8 mouse cellular contexts compared by ENCODE assay signal in genomic region chr15:82898141-82898739, GRCm38 (mm10).
A peak's percentile ranks its signal among the peaks of the same experiment; 100 is the strongest.
DNase-seq lines count a peak whose midpoint lies in the region; ATAC-seq and TF ChIP-seq lines count a peak whose summit lies in the region.

No protein-coding gene starts in this region.

- ATAC-seq in lung, postnatal 0 days = no peak
- 0 out of 2 replicates have a peak, but pooled peaks have one; percentile 8 for ATAC-seq in erythroblast, adult 5-6 weeks (replicated peaks; ENCODE audit: low FRiP score, poor library complexity, severe bottlenecking)
- no peak for ATAC-seq in limb, embryonic 11.5 days (ENCODE audit: insufficient number of reproducible peaks, low FRiP score, low TSS enrichment, low read depth)

- no peaks in the 10 kb centered on the region for H3K36me3 ChIP-seq in lung, postnatal 0 days (ENCODE audit: insufficient read depth, low read length)
- H3K36me3 ChIP-seq in limb, embryonic 11.5 days (ENCODE audit: control insufficient read depth, insufficient read depth, low read length) = no peaks in the 10 kb centered on the region

- H3K9ac ChIP-seq in lung, postnatal 0 days (replicated peaks; ENCODE audit: low read depth) = peak overlapping the region; percentile 26; the same call in 1 of the 2 replicates
- peak overlapping the region; percentile 77; the same call in 1 of the 2 replicates for H3K9ac ChIP-seq in limb, embryonic 11.5 days (ENCODE audit: low read length)

- TF ChIP-seq CTCF in lung, postnatal 0 days (IDR thresholded peaks at IDR 0.05) = no peak
- no peak for TF ChIP-seq CTCF in olfactory bulb, adult 2 months (IDR thresholded peaks at IDR 0.05; ENCODE audit: insufficient read depth, low read depth, low read length)

- H3K4me2 ChIP-seq in lung, postnatal 0 days (replicated peaks; ENCODE audit: low read depth, low read length) = peak overlapping the region; percentile 94
- H3K4me2 ChIP-seq in limb, embryonic 11.5 days (ENCODE audit: low read depth, severe bottlenecking) = peak overlapping the region; percentile 96

- H3K4me3 ChIP-seq in lung, postnatal 0 days (ENCODE audit: low read depth, low read length) = peak overlapping the region; percentile 79
- H3K4me3 ChIP-seq in limb, embryonic 11.5 days (ENCODE audit: low read depth, low read length) = peak overlapping the region; percentile 98
- H3K4me3 ChIP-seq in olfactory bulb, adult 2 months (ENCODE audit: insufficient read depth, low read depth, low read length) = peak overlapping the region; percentile 71

- TF ChIP-seq POLR2A in olfactory bulb, adult 2 months (IDR thresholded peaks at IDR 0.05; ENCODE audit: insufficient read depth, low read depth, low read length) = no peak

- H3K4me1 ChIP-seq in lung, postnatal 0 days (ENCODE audit: insufficient read depth, low read depth, low read length) = peaks cover 6% of the 10 kb centered on the region; the same call in 1 of the 2 replicates
- H3K4me1 ChIP-seq in limb, embryonic 11.5 days (ENCODE audit: control insufficient read depth, insufficient read depth, low read length) = peaks cover 23% of the 10 kb centered on the region
- H3K4me1 ChIP-seq in olfactory bulb, adult 2 months (ENCODE audit: control insufficient read depth, insufficient read depth, low read length) = peaks cover 23% of the 10 kb centered on the region

- H3K9me3 ChIP-seq in lung, postnatal 0 days (ENCODE audit: low read length) = no peaks in the 10 kb centered on the region
- no peaks in the 10 kb centered on the region for H3K9me3 ChIP-seq in limb, embryonic 11.5 days (ENCODE audit: control insufficient read depth, low read length)

- H3K27ac ChIP-seq in lung, postnatal 0 days (ENCODE audit: low read length) = peak overlapping the region; percentile 94; the same call in 1 of the 2 replicates
- H3K27ac ChIP-seq in limb, embryonic 11.5 days (replicated peaks; ENCODE audit: low read depth, low read length) = no peak overlapping the region; the same call in 1 of the 2 replicates
- H3K27ac ChIP-seq in olfactory bulb, adult 2 months (ENCODE audit: insufficient read depth, low read depth, low read length) = no peak overlapping the region

- WGBS in lung, postnatal 0 days = 20% methylated on average over 11 of the region's 11 CpGs
- WGBS in limb, embryonic 11.5 days = 11% methylated on average over 11 of the region's 11 CpGs
- WGBS in olfactory bulb, adult 2 months = 16% methylated on average over 11 of the region's 11 CpGs

- TF ChIP-seq EP300 in lung, postnatal 0 days (IDR thresholded peaks at IDR 0.05) = no peak

- no peaks in the 10 kb centered on the region for H3K27me3 ChIP-seq in lung, postnatal 0 days (replicated peaks; ENCODE audit: insufficient read depth, low read length)
- H3K27me3 ChIP-seq in limb, embryonic 11.5 days (ENCODE audit: control insufficient read depth, insufficient read depth, low read length) = no peaks in the 10 kb centered on the region

- DNase-seq in lung, postnatal 0 days (ENCODE audit: low spot score) = no peak
- DNase-seq in lung, postnatal 10 days = no peak
- no peak for DNase-seq in limb, embryonic 11.5 days (ENCODE audit: low spot score)
- DNase-seq in gastrocnemius, postnatal 4 days (ENCODE audit: low spot score in 2 of 2) = no peak
- DNase-seq in gastrocnemius, postnatal 10 days = no peak
- DNase-seq in adrenal gland, adult (ENCODE audit: inconsistent age in 2 of 2, low spot score in 1 of 2) = no peak
